Mouse (Mus musculus) small intestine, adult 2 months (tissue): ENCODE data around the gene Gstt3.

Experiments used
- CTCF ChIP-seq: fragments of 200-500 bp; IDR thresholded peaks from 2 replicates; pipeline ENCODE4 v1.5.1; 2012; ENCODE audit warnings: low read depth, mild to moderate bottlenecking, control low read depth, inconsistent platforms, low read length, moderate library complexity, mixed read lengths; ENCODE audit not compliant: insufficient replicate concordance, insufficient read length; ENCODE audit errors: extremely low read depth
- POLR2A ChIP-seq: fragments of 200-500 bp; IDR thresholded peaks from 2 replicates; pipeline ENCODE4 v1.6.1; 2012; ENCODE audit warnings: low read depth, mild to moderate bottlenecking, control low read depth, inconsistent platforms, low read length, moderate library complexity

DNA sequence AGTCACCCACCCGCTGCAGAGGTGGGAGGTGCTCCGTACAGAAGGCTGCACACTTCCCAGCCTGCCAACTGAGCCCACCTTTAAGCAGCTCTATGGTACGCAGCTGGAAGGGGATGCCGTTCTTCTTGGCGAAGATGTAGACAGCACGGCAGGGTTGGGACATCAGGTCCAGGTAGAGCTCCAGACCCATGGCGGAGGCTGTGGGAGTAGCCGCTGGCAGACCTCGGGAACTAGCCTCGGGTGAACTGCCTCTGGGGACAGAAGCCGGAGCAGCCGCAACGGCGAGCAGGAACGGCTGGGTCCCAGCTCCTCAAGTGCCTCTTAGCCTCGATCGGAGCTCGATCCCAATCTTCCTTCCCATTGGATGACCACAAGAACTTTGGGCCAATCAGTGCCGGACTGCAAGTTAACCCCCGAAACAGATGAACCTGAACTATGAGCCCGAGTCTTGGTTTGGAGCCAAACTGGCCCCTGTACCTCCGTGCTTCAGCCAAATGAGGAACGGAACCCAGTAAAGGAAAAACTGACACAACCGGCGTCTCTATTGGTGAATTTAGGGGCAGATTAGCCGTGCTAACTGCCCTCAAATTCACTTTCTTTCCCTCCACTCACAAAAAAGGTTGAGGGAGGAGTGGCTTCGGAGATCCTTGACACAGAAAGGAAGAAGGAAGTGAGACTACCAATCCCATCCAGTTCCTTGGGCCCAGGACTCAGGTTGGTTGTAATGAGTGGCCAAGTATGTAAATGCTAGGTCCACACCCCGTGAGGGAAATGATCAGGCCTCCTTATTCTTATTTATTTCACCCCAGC lies at the start of gene Gstt3, which contains the start of gene Gm20441:
- TF ChIP-seq CTCF = no peak
- TF ChIP-seq POLR2A = peak; percentile 87
